Mouse (Mus musculus) left cerebral cortex, postnatal 14 days (tissue): Measurements from ENCODE around the gene Gdf1. TPM values are rescaled to one million over a fixed set of nuclear protein-coding genes. Genes with fewer than 3 reads are reported as not detected.
A peak's percentile ranks its signal among the peaks of the same experiment; 100 is the strongest.

ENCODE experiments used
- DNase-seq, 2 experiments: peaks; one replicate each; pipeline ENCODE4 v3.0.0; 2021 to 2022; ENCODE audit warnings: low spot score in 2 of 2, mixed read lengths in 1 of 2
- intact Hi-C: fragments of 180-260 bp; cut with DNase I; formaldehyde crosslinking; loops from one replicate; pipeline ENCODE4 v1.15.1; 2025
- long read RNA-seq, 2 experiments: library from polyadenylated mRNA; stranded (forward); transcript quantifications; one replicate each; pipeline ENCODE4 v2.0.0; 2021
- total RNA-seq, 2 experiments: library from RNA; stranded (reverse); gene quantifications; 2 replicates each; pipeline ENCODE4 v1.2.3; 2021

Gdf1 gene
- total RNA-seq = 10 to 100 TPM; 15.4 to 20.8 TPM
- long read RNA-seq, experiment 1, transcript Gdf1-201 (2 exons, 1,349 nt) = major isoform, 6 of 6 reads
- long read RNA-seq, experiment 1, partial matches to known transcripts = 0 of 6 reads
- long read RNA-seq, experiment 1, other reads (novel, unspliced or antisense) = 0 of 6 reads
- long read RNA-seq, experiment 2, partial matches to known transcripts = 0 of 4 reads
- long read RNA-seq, experiment 2, other reads (novel, unspliced or antisense) = 0 of 4 reads

- intact Hi-C loops = no loop called here
- no peak for DNase-seq
These were observed at the start of gene Gdf1 for GRCm38 (mm10) chr8:70329124-70329834. TSS of gene Gdf1 (plus strand) at chr8:70329817.

DNA sequence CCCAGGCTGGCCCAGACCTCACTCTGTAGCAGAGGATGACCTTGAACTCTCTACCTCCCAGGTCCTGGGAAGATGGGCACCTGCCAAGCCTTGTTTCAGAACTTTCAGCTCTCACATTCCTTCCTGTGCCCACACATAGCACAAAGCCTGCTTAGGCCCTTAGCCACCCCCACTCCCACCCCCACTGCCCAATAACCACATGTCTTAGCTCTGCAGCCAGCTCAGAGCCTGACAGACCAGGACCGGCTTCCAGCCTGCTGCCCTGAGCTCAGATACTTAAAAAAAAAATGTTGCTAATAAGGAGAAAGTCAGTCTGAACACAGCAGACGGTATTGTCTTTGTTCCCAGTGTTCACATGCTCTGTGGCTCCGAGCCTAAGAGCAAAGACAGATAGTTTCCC lies 48.6 kb upstream of the Gdf1 start:
- no peak for DNase-seq
- intact Hi-C loops = no loop called here

- DNase-seq = peak; percentile 60 to 72
- intact Hi-C loops = no loop called here
These were observed 46.9 kb upstream of the Gdf1 start, which contains the start of gene Homer3 for GRCm38 (mm10) chr8:70282603-70283135. TSS of gene Homer3 (plus strand) at chr8:70282827.

GRCm38 (mm10) chr8:70283136-70284077 lies 46.2 kb upstream of the Gdf1 start:
- intact Hi-C loops = no loop called here
- no peak for DNase-seq

GRCm38 (mm10) chr8:70284421-70284820 lies 45.2 kb upstream of the Gdf1 start:
- DNase-seq = no peak
- intact Hi-C loops = no loop called here

DNA sequence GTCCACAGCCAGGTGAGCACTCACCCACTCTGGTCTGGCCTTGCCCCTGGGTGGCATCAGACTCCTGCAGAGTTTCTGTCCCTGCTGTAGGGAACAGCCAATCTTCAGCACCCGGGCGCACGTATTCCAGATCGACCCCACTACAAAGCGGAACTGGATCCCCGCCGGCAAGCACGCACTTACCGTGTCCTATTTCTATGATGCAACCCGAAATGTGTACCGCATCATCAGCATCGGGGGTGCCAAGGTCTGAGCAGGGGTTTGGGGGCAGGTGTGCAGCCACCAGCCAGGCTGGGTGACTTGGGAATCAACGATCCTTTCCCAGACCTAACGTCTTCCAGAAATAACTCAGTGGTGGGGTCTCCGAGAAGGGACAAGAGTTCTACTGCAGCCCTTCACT lies 44.3 kb upstream of the Gdf1 start:
- DNase-seq = no peak
- intact Hi-C loops = no loop called here

GRCm38 (mm10) chr8:70286737-70287136 lies 42.9 kb upstream of the Gdf1 start:
- no peak for DNase-seq
- intact Hi-C loops = no loop called here

- intact Hi-C loops = no loop called here
- DNase-seq = no peak
These were observed 35.6 kb upstream of the Gdf1 start for GRCm38 (mm10) chr8:70293988-70294405.

DNA sequence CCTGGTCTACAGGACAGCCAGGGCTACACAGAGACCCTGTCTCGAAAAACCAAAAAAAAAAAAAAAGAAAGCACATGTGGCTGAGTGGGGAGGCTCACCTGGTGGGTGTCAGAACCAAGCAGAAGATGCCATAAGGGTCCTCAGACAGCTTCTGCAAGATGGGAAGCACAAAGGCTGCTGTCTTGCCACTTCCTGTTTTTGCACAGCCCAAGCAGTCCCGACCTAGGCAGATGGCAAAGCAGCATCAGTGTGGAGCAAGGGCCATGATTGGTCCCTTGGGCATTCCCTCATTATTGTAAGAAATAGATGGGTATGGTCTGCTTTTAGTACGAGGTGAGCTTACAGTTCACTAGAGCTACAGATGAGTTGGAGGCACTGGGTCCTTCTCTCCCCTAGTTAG lies 28.7 kb upstream of the Gdf1 start:
- no peak for DNase-seq
- intact Hi-C loops = no loop called here

DNA sequence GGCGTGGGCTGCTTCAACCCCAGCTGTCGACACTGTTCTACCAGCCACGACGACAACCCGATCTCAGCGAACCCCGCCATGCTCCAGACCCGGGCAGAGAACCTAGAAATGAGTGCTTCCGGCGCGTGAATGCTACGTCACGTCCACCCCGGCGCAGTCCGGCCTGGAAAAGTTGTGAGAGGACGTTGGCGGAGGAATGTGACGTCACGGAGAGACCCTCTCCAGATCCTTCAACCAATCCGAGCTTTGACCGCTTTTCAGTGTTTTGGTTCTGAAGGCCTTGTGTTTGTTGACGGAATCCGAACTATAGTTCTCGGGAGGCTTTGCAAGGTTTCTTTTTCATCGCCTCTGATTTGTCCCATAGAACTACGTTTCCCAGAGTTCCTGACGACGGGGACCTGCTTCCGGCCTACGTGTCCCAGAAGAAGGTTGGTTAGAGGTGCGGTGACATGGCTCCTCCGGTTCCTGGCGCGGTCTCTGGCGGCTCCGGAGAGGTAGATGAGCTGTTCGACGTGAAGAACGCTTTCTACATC lies 27.2 kb upstream of the Gdf1 start, which contains the start of the genes Ddx49 and Cope:
Gene Ddx49 (minus strand): TSS at position 132 of the 533 bp plus-strand sequence.
Gene Cope (plus strand): TSS at position 161 of the 533 bp plus-strand sequence.
- intact Hi-C loops = no loop called here

DNA sequence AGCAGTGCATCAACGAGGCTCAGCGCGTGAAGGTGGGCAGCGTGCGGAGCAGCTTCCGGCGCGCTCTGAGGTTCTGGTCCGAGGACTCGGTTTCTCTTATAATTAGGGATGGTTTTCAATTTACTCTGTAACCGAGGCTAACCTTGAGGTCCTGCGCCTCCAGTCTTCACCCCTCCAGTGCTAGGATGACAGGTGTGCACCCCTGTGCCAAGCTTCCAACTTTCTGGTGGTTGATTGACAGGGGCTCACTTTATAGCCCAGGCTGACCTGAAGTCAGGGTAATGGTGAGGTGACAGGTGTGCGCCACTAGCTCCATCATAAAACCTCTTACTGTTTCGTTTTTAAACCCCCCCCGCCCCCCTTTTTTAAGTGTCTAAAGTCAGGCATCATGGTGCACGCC lies 26.7 kb upstream of the Gdf1 start:
- intact Hi-C loops = no loop called here
- no peak for DNase-seq

More for the DNA sequence above, 27.2 kb upstream of the Gdf1 start, which contains the start of the genes Ddx49 and Cope:
- DNase-seq = peak; percentile 94 to 96

GRCm38 (mm10) chr8:70309311-70309710 lies 20.3 kb upstream of the Gdf1 start:
- peak in 1 of 2 experiments; percentile 62 for DNase-seq
- intact Hi-C loops = no loop called here

GRCm38 (mm10) chr8:70313399-70313798 lies 16.2 kb upstream of the Gdf1 start:
- no peak for DNase-seq
- intact Hi-C loops = no loop called here

- intact Hi-C loops = no loop called here
- peak; percentile 81 to 87 for DNase-seq
These were observed 13.8 kb upstream of the Gdf1 start, which contains the start of gene Cers1 for GRCm38 (mm10) chr8:70315624-70316510. TSS of gene Cers1 (plus strand) at chr8:70315775.

GRCm38 (mm10) chr8:70316511-70317504 lies 12.8 kb upstream of the Gdf1 start:
- intact Hi-C loops = no loop called here
- DNase-seq = peak; percentile 91 to 97

DNA sequence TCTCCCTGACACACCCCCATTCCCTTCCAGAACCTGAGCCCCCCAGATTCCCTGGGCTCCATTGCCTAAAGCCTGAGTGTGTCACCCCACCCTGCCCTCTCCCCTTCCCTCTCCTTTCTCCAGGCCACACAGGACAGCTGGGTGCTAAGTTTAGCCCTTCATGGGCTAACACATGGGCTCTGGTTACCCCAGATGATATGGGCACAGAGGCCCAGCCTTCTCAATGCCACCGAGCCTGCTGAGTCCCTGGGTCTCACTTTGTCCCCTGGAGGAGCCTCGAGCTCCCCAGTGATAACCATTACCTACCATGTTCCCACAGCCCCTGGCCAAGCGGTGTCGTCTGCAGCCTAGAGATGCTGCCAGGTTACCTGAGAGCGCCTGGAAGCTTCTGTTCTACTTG lies 11.7 kb upstream of the Gdf1 start:
- no peak for DNase-seq
- intact Hi-C loops = no loop called here

- DNase-seq = no peak
- intact Hi-C loops = no loop called here
These were observed 5.9 kb upstream of the Gdf1 start for GRCm38 (mm10) chr8:70323716-70324115.
